Mouse (Mus musculus) left cerebral cortex, adult 2 months (tissue): Measurements from ENCODE around the gene Synpo2. TPM values are rescaled to one million over a fixed set of nuclear protein-coding genes. Genes with fewer than 3 reads are reported as not detected.

Experiments used
- DNase-seq, 2 experiments: peaks; one replicate each; pipeline ENCODE4 v3.0.0; 2021 to 2022; ENCODE audit warnings: low spot score in 2 of 2, mixed read lengths in 1 of 2; ENCODE audit errors: extremely low spot score in 1 of 2
- H3K27ac ChIP-seq: fragments of 200-600 bp; 2 replicates; pipeline ENCODE4 v1.8.1; 2022
- H3K4me3 ChIP-seq: fragments of 200-600 bp; 2 replicates; pipeline ENCODE4 v1.8.1; 2022
- CTCF ChIP-seq: fragments of 200-600 bp; IDR thresholded peaks from 2 replicates; pipeline ENCODE4 v1.8.1; 2022; ENCODE audit warnings: antibody characterized with exemption, mild to moderate bottlenecking, moderate library complexity
- intact Hi-C: fragments of 180-260 bp; cut with DNase I; formaldehyde crosslinking; loops from one replicate; pipeline ENCODE4 v1.15.1; 2025
- total RNA-seq, 2 experiments: library from RNA; stranded (reverse); gene quantifications; 2 replicates each; pipeline ENCODE4 v1.2.3; 2021

The Synpo2 gene
- total RNA-seq, 2 experiments from 2014 or later = 2.7 to 3.0 TPM

DNA sequence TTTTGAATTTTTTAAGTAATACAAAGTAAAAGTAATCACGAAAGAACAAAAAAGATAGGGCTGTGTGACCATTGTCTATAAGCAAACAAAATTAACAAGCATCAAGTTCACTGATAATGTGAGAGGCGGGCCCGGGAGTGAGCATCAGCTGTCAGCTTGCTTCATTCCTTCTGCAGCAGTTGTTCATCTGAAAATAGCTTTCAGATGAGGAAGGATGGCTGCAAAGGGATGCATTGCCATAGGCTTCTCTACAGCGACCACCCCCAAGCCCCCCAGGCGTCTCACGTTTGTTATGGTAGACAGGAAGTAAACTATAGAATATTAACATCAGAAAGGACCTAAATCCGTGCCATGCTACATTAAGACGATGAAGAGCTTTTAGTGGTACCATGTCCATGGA is 202.1 kb downstream of the Synpo2 start:
- no peak for DNase-seq
- Histone ChIP-seq H3K4me3 (no peak overlapping the region), H3K27ac (no peak overlapping the region)
- TF ChIP-seq CTCF = no peak
- intact Hi-C loops = no loop called here

Other genes with a start within 250 kb of the Synpo2 start
- not detected for gene Myoz2, start 201.1 kb downstream of the Synpo2 start, total RNA-seq
- 10 to 100 TPM; 12.6 to 17.0 TPM for gene Sec24d, start 31.3 kb upstream of the Synpo2 start, total RNA-seq
- gene Mettl14, start 150.0 kb upstream of the Synpo2 start, total RNA-seq = 10 to 100 TPM; 11.2 to 12.3 TPM
- gene Prss12, start 210.8 kb upstream of the Synpo2 start, total RNA-seq = 10 to 100 TPM; 15.7 to 17.9 TPM